Mouse (Mus musculus) brown adipose tissue, adult 24 weeks (tissue): ENCODE data around the gene Lmf1. TPM values are rescaled to one million over a fixed set of nuclear protein-coding genes. Genes with fewer than 3 reads are reported as not detected.
A peak's percentile ranks its signal among the peaks of the same experiment; 100 is the strongest.

Experiments
- H3K27ac ChIP-seq: fragments of 200-500 bp; replicated peaks from 2 replicates; pipeline ENCODE4 v1.5.1; 2012; ENCODE audit warnings: low read depth, mild to moderate bottlenecking, low read length
- H3K4me1 ChIP-seq: fragments of 200-500 bp; 2 replicates; pipeline ENCODE4 v1.6.1; 2012; ENCODE audit warnings: low read length, mixed read lengths; ENCODE audit not compliant: control insufficient read depth, insufficient read depth, insufficient read length
- H3K4me3 ChIP-seq: fragments of 200-500 bp; 2 replicates; pipeline ENCODE4 v1.5.1; 2012; ENCODE audit warnings: low read depth, mild to moderate bottlenecking, low read length, moderate library complexity; ENCODE audit not compliant: insufficient read depth
- polyA plus RNA-seq: library from polyadenylated mRNA; stranded (reverse); fragments of >200 nt; gene quantifications from 2 replicates; pipeline ENCODE4 v1.2.4, GENCODE M21; 2012; ENCODE audit not compliant: missing spikeins, insufficient read depth, insufficient read length

Lmf1 gene
- polyA plus RNA-seq = 24.0 and 41.1 TPM in 2 replicates

DNA sequence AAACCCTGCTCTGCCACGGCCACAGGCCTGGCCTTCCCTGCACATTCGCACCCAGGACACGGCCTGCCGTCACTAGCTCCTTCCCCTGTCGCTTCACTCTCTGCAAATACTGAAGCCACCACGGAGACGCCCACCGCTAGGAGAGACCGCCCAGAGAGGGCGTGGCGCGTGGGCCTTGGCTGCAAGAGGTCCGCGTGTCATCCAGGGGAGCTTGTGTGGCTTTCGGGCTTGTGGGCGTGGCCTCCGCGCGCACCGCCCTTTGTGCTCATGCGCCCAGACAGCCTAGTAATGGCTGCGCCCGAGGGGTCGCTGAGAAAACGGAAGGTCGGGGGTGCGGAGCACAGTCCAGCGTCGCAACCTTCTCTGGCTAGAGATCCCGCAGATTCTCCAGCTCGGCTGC is at the start of gene Lmf1:
TSS of gene Lmf1 (plus strand) at position 166 of the 400 bp plus-strand sequence.
- H3K4me3 ChIP-seq = peak within 1 kb of the TSS; percentile 74
- H3K27ac ChIP-seq = peak within 1 kb of the TSS; percentile 76
- H3K4me1 ChIP-seq = no peaks in the 10 kb centered on the region

- Histone ChIP-seq H3K4me1 (no peaks in the 10 kb centered on the region), H3K4me3 (no peak overlapping the region), H3K27ac (no peak overlapping the region)
Observed at GRCm38 (mm10) chr17:25530357-25531022, 48.4 kb upstream of the Lmf1 start.

DNA sequence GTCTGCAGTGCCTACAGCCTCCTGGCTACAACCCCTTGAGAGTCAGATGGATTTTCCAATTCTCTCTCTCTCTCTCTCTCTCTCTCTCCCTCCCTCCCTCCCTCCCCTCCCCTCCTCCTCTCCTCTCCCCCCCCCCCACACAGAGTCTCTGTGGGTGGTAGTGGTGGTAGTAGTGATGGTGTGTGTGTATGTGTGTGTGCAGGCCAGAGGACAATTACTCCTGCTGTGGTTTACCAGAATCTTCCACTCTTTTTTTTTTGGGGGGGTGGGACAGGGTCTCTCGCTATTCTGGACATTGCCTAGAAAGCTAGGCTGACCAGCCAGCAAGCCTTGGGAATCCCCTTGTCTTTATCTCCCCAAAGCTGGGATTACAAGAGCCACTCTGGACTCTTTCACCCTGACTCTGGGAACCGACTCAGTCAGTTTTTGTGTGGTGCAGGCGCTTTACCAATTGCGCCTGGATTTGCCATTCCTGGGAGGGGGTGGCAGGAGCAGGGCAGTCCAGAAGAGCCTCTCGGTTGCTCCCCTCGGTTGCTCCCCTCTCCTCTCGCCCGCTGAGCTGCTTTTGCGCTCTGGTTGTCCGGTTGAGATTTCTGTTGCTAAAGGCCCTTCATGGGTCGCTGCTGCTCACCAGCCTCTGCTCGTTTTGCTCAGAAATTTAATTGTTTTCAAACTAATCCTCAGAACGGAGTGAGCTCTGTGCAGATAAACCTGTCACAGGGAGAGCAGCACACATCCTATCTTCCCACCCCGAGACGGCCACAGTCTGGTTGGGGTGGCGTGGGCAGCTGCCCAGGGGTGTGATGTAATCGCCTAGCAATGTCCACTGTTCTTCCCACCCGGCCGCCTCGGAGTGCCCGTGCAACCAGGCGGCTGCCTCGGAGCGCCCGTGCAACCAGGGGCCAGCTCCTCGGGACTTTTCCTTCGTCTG is 39.7 kb upstream of the Lmf1 start:
- H3K4me1 ChIP-seq = no peaks in the 10 kb centered on the region
- H3K27ac ChIP-seq = no peak overlapping the region
- no peak overlapping the region for H3K4me3 ChIP-seq

- H3K4me1 ChIP-seq = no peaks in the 10 kb centered on the region
- H3K4me3 ChIP-seq = no peak overlapping the region
- H3K27ac ChIP-seq = no peak overlapping the region
Observed at GRCm38 (mm10) chr17:25540731-25541130, 38.2 kb upstream of the Lmf1 start.

DNA sequence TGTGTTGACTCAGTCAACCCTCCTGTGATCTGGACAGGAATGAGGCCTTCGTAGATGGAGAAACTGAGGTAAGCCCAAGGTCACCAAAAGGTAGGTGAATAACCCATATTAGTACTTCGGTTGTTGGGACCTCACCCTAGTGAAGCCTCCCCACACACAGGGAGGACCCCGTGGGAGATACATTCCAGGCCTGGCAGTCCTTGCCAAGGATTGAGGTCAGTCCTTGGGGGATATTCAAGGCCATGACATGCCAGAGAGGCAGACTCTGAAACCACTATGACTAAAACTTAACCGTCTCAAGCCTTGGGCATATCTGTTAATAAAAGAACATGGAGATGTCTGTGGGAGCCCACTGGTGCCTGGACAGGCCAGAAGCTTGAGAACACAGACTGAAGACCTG is 37.1 kb upstream of the Lmf1 start:
- H3K27ac ChIP-seq = no peak overlapping the region
- H3K4me3 ChIP-seq = no peak overlapping the region
- no peaks in the 10 kb centered on the region for H3K4me1 ChIP-seq

- Histone ChIP-seq H3K4me3 (no peak overlapping the region), H3K27ac (no peak overlapping the region), H3K4me1 (no peaks in the 10 kb centered on the region)
Observed at GRCm38 (mm10) chr17:25547026-25547425, 31.9 kb upstream of the Lmf1 start.

DNA sequence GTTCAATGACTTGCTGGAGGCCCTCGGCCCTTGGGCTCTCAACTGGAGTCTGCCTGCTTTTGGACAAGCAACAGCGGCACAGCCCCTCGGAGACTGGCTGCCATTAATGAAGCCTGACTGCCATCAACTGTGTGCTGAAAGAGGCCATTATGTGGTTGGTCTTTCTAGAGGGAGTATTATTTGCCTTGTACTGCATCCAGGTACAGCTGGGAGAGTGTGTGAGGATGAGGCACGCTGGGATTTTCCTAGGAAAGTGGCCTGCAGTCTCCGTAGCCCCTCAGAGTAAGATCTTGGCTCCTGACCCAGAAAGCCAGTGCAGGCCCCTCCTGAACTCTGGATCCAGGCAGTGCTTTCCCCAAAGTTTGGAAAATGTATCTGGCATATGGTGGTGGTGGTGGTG is 28.9 kb upstream of the Lmf1 start:
- Histone ChIP-seq H3K27ac (no peak overlapping the region), H3K4me1 (no peaks in the 10 kb centered on the region), H3K4me3 (no peak overlapping the region)

- Histone ChIP-seq H3K27ac (no peak overlapping the region), H3K4me1 (no peaks in the 10 kb centered on the region), H3K4me3 (no peak overlapping the region)
Observed at GRCm38 (mm10) chr17:25551313-25551712, 27.6 kb upstream of the Lmf1 start.

GRCm38 (mm10) chr17:25555159-25555558 is 23.7 kb upstream of the Lmf1 start:
- H3K27ac ChIP-seq = 0 out of 2 replicates have a peak overlapping the region, but pooled peaks have one; percentile 5
- no peak overlapping the region for H3K4me3 ChIP-seq

GRCm38 (mm10) chr17:25555666-25556629 is 22.9 kb upstream of the Lmf1 start:
- Histone ChIP-seq H3K4me1 (no peaks in the 10 kb centered on the region), H3K4me3 (0 out of 2 replicates have a peak overlapping the region, but pooled peaks have one; percentile 2), H3K27ac (0 out of 2 replicates have a peak overlapping the region, but pooled peaks have one; percentile 5)

More at GRCm38 (mm10) chr17:25555159-25555558, 23.7 kb upstream of the Lmf1 start:
- H3K4me1 ChIP-seq = no peaks in the 10 kb centered on the region

DNA sequence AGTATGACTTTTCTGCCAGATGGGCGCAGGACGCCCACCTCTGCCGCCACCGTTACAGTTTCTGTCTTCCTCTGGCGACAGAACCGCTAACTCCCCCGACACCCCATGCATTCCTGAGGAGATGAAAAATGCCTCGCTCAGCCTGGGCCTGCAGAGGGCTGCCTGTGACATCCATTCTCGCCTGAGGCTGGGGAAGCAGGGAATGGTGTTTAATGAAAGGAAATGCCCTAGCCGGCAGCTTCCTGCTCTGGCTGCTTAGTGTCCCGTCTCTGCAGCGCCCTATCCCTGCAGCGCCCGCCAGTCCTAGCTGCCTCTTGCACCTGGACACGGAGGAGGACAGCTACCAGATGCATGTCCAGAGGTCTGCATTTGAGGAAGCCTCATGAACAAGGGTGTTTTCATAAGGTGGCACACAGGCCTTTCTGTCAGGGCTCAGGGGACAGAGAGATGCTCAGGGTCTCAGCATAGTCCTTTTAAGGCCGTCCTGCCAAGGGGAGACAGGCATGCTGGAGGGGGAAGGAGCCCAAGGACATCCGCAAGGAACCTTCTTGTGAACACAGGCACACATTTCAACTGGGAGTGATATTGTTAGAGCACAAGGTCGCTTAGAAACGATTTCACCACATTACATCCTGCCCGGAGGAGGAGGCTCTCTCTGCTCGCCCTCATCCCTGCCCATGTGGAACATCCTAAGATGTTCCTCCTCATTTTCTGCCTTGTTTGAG is 22.1 kb upstream of the Lmf1 start:
- 0 out of 2 replicates have a peak overlapping the region, but pooled peaks have one; percentile 2 for H3K4me3 ChIP-seq
- H3K27ac ChIP-seq = no peak overlapping the region
- no peaks in the 10 kb centered on the region for H3K4me1 ChIP-seq

DNA sequence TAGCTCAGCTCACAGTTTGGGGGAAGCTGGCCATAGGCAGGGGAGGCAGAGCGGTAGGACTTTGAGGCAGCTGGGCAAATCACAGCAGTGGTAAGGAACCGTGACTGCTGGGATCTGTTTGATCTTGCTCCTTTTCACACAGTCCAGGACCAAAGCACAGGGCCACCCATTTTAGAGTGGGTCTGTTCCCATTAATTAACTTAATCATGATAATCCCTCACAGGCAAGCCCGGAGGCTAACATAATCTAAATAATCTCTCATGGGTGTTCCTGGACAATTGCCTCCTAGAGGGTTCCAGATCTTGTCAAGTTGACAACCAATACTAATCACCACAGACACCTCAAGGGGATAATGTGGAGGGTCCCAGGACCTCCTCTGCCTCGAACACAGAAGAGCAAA is 19.3 kb upstream of the Lmf1 start:
- Histone ChIP-seq H3K27ac (no peak overlapping the region), H3K4me3 (no peak overlapping the region), H3K4me1 (no peaks in the 10 kb centered on the region)

DNA sequence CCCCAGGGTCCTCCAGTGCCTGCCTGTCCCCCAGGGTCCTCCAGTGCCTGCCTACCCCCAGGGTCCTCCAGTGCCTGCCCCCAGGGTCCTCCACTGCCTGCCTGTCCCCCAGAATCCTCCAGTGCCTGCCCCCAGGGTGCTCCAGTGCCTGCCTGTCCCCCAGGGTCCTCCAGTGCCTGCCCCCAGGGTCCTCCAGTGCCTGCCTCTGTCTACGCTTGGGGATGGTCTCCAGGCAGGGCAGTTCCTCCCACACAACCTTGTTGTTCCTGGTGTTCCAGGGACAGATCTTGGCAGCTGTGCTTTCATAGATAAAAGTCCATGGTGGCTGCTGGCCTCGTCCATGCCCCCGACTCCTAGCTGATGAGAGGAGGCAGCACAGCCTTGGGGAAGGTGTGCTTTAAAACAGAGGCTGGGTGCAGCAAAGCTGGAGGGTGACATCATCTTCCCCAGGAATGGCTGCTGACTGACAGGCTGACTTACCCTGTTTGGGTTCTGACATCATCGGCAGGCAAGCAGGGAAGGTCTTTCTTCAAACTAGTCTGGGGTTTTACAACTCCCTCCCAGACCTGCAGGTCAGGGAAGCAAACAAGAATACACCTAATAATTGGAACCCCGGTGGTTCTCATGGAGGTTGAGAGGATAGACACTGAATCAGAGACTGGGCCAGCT is 18.2 kb upstream of the Lmf1 start:
- no peak overlapping the region for H3K27ac ChIP-seq
- H3K4me3 ChIP-seq = no peak overlapping the region

More for the DNA sequence above, 18.2 kb upstream of the Lmf1 start:
- H3K4me1 ChIP-seq = no peaks in the 10 kb centered on the region
